Mouse (Mus musculus): ENCODE results near the gene Pygm. TPM values are rescaled to one million over a fixed set of nuclear protein-coding genes. Genes with fewer than 3 reads are reported as not detected.
A peak's percentile ranks its signal among the peaks of the same experiment; 100 is the strongest.

Pygm gene
- total RNA-seq, 2 experiments from 2014 or later, result 17.0 to 17.1 TPM

GRCm38 (mm10) chr19:6400096-6401086, 16.2 kb downstream of the Pygm start:
- intact Hi-C loops (cut with DNase I), result no loop called here
- DNase-seq (ENCODE audit: extremely low spot score in 1 of 2, low spot score in 2 of 2), result no peak

GRCm38 (mm10) chr19:6401131-6401815, 17.1 kb downstream of the Pygm start:
- DNase-seq (ENCODE audit: extremely low spot score in 1 of 2, low spot score in 2 of 2), result peak in 1 of 2 experiments; percentile 89
- intact Hi-C loops (cut with DNase I), result no loop called here

GRCm38 (mm10) chr19:6401951-6402350, 17.8 kb downstream of the Pygm start:
- DNase-seq (ENCODE audit: extremely low spot score in 1 of 2, low spot score in 2 of 2), result peak in 1 of 2 experiments; percentile 72
- intact Hi-C loops (cut with DNase I), result no loop called here

- no peak for DNase-seq (ENCODE audit: extremely low spot score in 1 of 2, low spot score in 2 of 2)
- intact Hi-C loops (cut with DNase I), result no loop called here
These were observed 19.7 kb downstream of the Pygm start for GRCm38 (mm10) chr19:6403869-6404268.

GRCm38 (mm10) chr19:6405433-6405832, 21.2 kb downstream of the Pygm start:
- no peak for DNase-seq (ENCODE audit: extremely low spot score in 1 of 2, low spot score in 2 of 2)
- intact Hi-C loops (cut with DNase I), result no loop called here

- DNase-seq (ENCODE audit: extremely low spot score in 1 of 2, low spot score in 2 of 2), result no peak
- intact Hi-C loops (cut with DNase I), result no loop called here
These were observed 22.9 kb downstream of the Pygm start for GRCm38 (mm10) chr19:6407109-6407508.

GRCm38 (mm10) chr19:6407816-6408510, 23.8 kb downstream of the Pygm start:
- no peak for DNase-seq (ENCODE audit: extremely low spot score in 1 of 2, low spot score in 2 of 2)
- intact Hi-C loops (cut with DNase I), result no loop called here

GRCm38 (mm10) chr19:6408749-6409148, 24.6 kb downstream of the Pygm start:
- intact Hi-C loops (cut with DNase I), result no loop called here
- peak in 1 of 2 experiments; percentile 31 for DNase-seq (ENCODE audit: extremely low spot score in 1 of 2, low spot score in 2 of 2)

GRCm38 (mm10) chr19:6409176-6409575, 25.0 kb downstream of the Pygm start:
- DNase-seq (ENCODE audit: extremely low spot score in 1 of 2, low spot score in 2 of 2), result no peak
- intact Hi-C loops (cut with DNase I), result no loop called here

- DNase-seq (ENCODE audit: extremely low spot score in 1 of 2, low spot score in 2 of 2), result no peak
- intact Hi-C loops (cut with DNase I), result no loop called here
These were observed 25.7 kb downstream of the Pygm start for GRCm38 (mm10) chr19:6409936-6410335.

- no peak for DNase-seq (ENCODE audit: extremely low spot score in 1 of 2, low spot score in 2 of 2)
- intact Hi-C loops (cut with DNase I), result no loop called here
These were observed 28.6 kb downstream of the Pygm start for GRCm38 (mm10) chr19:6412798-6413197.

GRCm38 (mm10) chr19:6415454-6415853, 31.3 kb downstream of the Pygm start:
- intact Hi-C loops (cut with DNase I), result loop anchor here (5.0 kb wide), 1 partner anchor 37 kb away; no protein-coding TSS in a partner anchor

GRCm38 (mm10) chr19:6416124-6416770, 32.0 kb downstream of the Pygm start:
- peak in 1 of 2 experiments; percentile 69 for DNase-seq (ENCODE audit: extremely low spot score in 1 of 2, low spot score in 2 of 2)
- intact Hi-C loops (cut with DNase I), result loop anchor here (5.0 kb wide), 1 partner anchor 36 kb away; no protein-coding TSS in a partner anchor

More at GRCm38 (mm10) chr19:6415454-6415853, 31.3 kb downstream of the Pygm start:
- DNase-seq (ENCODE audit: extremely low spot score in 1 of 2, low spot score in 2 of 2), result peak in 1 of 2 experiments; percentile 37

GRCm38 (mm10) chr19:6416894-6417761, 32.9 kb downstream of the Pygm start:
- DNase-seq (ENCODE audit: extremely low spot score in 1 of 2, low spot score in 2 of 2), result peak in 1 of 2 experiments; percentile 35
- intact Hi-C loops (cut with DNase I), result loop anchor here (5.0 kb wide), 1 partner anchor 35 kb away; no protein-coding TSS in a partner anchor

GRCm38 (mm10) chr19:6418233-6418879, 34.2 kb downstream of the Pygm start, which contains the start of gene Nrxn2:
Nrxn2 (plus strand) TSS chr19:6418731.
- intact Hi-C loops (cut with DNase I), result loop anchor here (5.0 kb wide), 1 partner anchor 34 kb away; no protein-coding TSS in a partner anchor
- DNase-seq (ENCODE audit: extremely low spot score in 1 of 2, low spot score in 2 of 2), result peak; percentile 93 to 94

GRCm38 (mm10) chr19:6418984-6419692, 34.9 kb downstream of the Pygm start:
- DNase-seq (ENCODE audit: extremely low spot score in 1 of 2, low spot score in 2 of 2), result peak in 1 of 2 experiments; percentile 76
- intact Hi-C loops (cut with DNase I), result loop anchor here (5.0 kb wide), 1 partner anchor 33 kb away; no protein-coding TSS in a partner anchor

Data from left cerebral cortex, postnatal 10 days (tissue).